Mouse (Mus musculus) kidney, embryonic 14.5 days (tissue): ENCODE results near the gene Ttll2. TPM values are rescaled to one million over a fixed set of nuclear protein-coding genes. Genes with fewer than 3 reads are reported as not detected.
"Not testable (repeated sequence)": the region's sequence is repeated elsewhere in the genome, so short reads cannot be mapped to it uniquely, and the experiment has no call there.

Experiments
- ATAC-seq: fragments of 200-750 bp; cut with Nextera tagmentation; 2 replicates; pipeline ENCODE4 v1.8.0; 2017; ENCODE audit warnings: moderate number of reproducible peaks, mild to moderate bottlenecking, moderate TSS enrichment, moderate library complexity; ENCODE audit not compliant: low FRiP score, low TSS enrichment
- H3K27ac ChIP-seq: fragments of 300-500 bp; sonication (generic); 2 replicates; pipeline ENCODE4 v1.5.1; 2014; ENCODE audit warnings: low read depth, mild to moderate bottlenecking, low read length, moderate library complexity, mixed read lengths
- H3K27me3 ChIP-seq: fragments of 300-500 bp; sonication (generic); 2 replicates; pipeline ENCODE4 v1.6.1; 2014; ENCODE audit warnings: mild to moderate bottlenecking, low read length; ENCODE audit not compliant: control insufficient read depth, insufficient read depth
- H3K36me3 ChIP-seq: fragments of 300-500 bp; sonication (generic); 2 replicates; pipeline ENCODE4 v1.6.1; 2014; ENCODE audit warnings: low read length, mixed read lengths; ENCODE audit not compliant: control insufficient read depth, insufficient read depth
- H3K4me1 ChIP-seq: fragments of 300-500 bp; sonication (generic); 2 replicates; pipeline ENCODE4 v1.6.1; 2014; ENCODE audit warnings: low read length, mixed read lengths; ENCODE audit not compliant: control insufficient read depth, insufficient read depth
- H3K4me2 ChIP-seq: fragments of 300-500 bp; sonication (generic); replicated peaks from 2 replicates; pipeline ENCODE4 v1.6.1; 2014; ENCODE audit warnings: low read depth, mild to moderate bottlenecking, low read length
- H3K4me3 ChIP-seq: fragments of 300-500 bp; sonication (generic); 2 replicates; pipeline ENCODE4 v1.5.1; 2014; ENCODE audit warnings: mild to moderate bottlenecking, low read length
- H3K9ac ChIP-seq: fragments of 300-500 bp; sonication (generic); 2 replicates; pipeline ENCODE4 v1.6.1; 2014; ENCODE audit warnings: low read depth, mild to moderate bottlenecking, low read length, moderate library complexity
- H3K9me3 ChIP-seq: fragments of 300-500 bp; sonication (generic); 2 replicates; pipeline ENCODE4 v1.6.1; 2016; ENCODE audit warnings: low read length; ENCODE audit not compliant: control insufficient read depth
- WGBS: fragments of 180-500 bp; shearing (Covaris S2); extraction: QIAGEN DNeasy Blood & Tissue Kit; methylation state at CpG from one replicate; pipeline ENCODE4 v1.1.7; 2014; 5-methylcytosine and 5-hydroxymethylcytosine counted together
- polyA plus RNA-seq: library from polyadenylated mRNA; unstranded; fragments of >200 nt; fragmentation: Nextera tagmentation; extraction: Ambion mirVana; gene quantifications from 2 replicates; pipeline ENCODE4 v1.2.1, GENCODE M21; 2014

Ttll2 gene
- polyA plus RNA-seq, 1 experiment from 2014 or later, result not detected

GRCm38 (mm10) chr17:7388341-7388957 is 36.0 kb upstream of the Ttll2 start:
- not testable (repeated sequence) for ATAC-seq, H3K4me2 ChIP-seq, H3K27me3 ChIP-seq, H3K4me1 ChIP-seq, H3K4me3 ChIP-seq, H3K9me3 ChIP-seq, H3K27ac ChIP-seq, H3K9ac ChIP-seq, H3K36me3 ChIP-seq
- no CpG with 5 or more reads among the region's 2 CpGs for WGBS

GRCm38 (mm10) chr17:7386016-7386415 is 33.5 kb upstream of the Ttll2 start:
- not testable (repeated sequence) for H3K4me3 ChIP-seq, H3K27ac ChIP-seq, H3K36me3 ChIP-seq, H3K9me3 ChIP-seq, H3K4me2 ChIP-seq, H3K9ac ChIP-seq, H3K27me3 ChIP-seq, ATAC-seq, H3K4me1 ChIP-seq
- 79% methylated on average over 8 of the region's 8 CpGs for WGBS

- H3K27me3 ChIP-seq, H3K4me3 ChIP-seq, H3K9me3 ChIP-seq, H3K4me1 ChIP-seq, ATAC-seq, H3K27ac ChIP-seq, H3K36me3 ChIP-seq, H3K9ac ChIP-seq, H3K4me2 ChIP-seq: not testable (repeated sequence)
- 82% methylated on average over 3 of the region's 3 CpGs for WGBS
These were observed 32.9 kb upstream of the Ttll2 start, which contains the start of gene Unc93a2 for GRCm38 (mm10) chr17:7385364-7385763. Gene Unc93a2, minus strand, starts transcription at chr17:7385464.

- H3K9me3 ChIP-seq, H3K4me2 ChIP-seq, H3K36me3 ChIP-seq, H3K4me3 ChIP-seq, H3K9ac ChIP-seq, H3K27ac ChIP-seq, H3K27me3 ChIP-seq, H3K4me1 ChIP-seq: not testable (repeated sequence)
- 59% methylated on average over 7 of the region's 13 CpGs for WGBS
- 0 out of 2 replicates have a peak, but pooled peaks have one; percentile 2 for ATAC-seq
These were observed 31.0 kb upstream of the Ttll2 start for GRCm38 (mm10) chr17:7383167-7384143.

GRCm38 (mm10) chr17:7382711-7383110 is 30.2 kb upstream of the Ttll2 start:
- H3K4me2 ChIP-seq, H3K9me3 ChIP-seq, H3K27me3 ChIP-seq, H3K4me1 ChIP-seq, H3K36me3 ChIP-seq, H3K27ac ChIP-seq, H3K9ac ChIP-seq, H3K4me3 ChIP-seq: not testable (repeated sequence)
- WGBS, result 54% methylated on average over 1 of the region's 3 CpGs
- peak; percentile 53; the same call in 1 of the 2 replicates for ATAC-seq

- 23% methylated on average over 2 of the region's 3 CpGs for WGBS
- H3K4me3 ChIP-seq, H3K9ac ChIP-seq, H3K27me3 ChIP-seq, H3K4me1 ChIP-seq, ATAC-seq, H3K27ac ChIP-seq, H3K4me2 ChIP-seq, H3K9me3 ChIP-seq, H3K36me3 ChIP-seq: not testable (repeated sequence)
These were observed 25.4 kb upstream of the Ttll2 start for GRCm38 (mm10) chr17:7377907-7378306.

GRCm38 (mm10) chr17:7376951-7377700 is 24.6 kb upstream of the Ttll2 start:
- H3K9ac ChIP-seq, H3K27me3 ChIP-seq, H3K4me1 ChIP-seq, H3K36me3 ChIP-seq, H3K4me3 ChIP-seq, H3K4me2 ChIP-seq, H3K9me3 ChIP-seq, H3K27ac ChIP-seq: not testable (repeated sequence)
- WGBS, result 100% methylated on average over 1 of the region's 3 CpGs
- ATAC-seq, result peak; percentile 47; the same call in 1 of the 2 replicates

- H3K4me2 ChIP-seq, H3K4me1 ChIP-seq, H3K27me3 ChIP-seq, H3K9me3 ChIP-seq, ATAC-seq, H3K4me3 ChIP-seq, H3K27ac ChIP-seq, H3K36me3 ChIP-seq, H3K9ac ChIP-seq: not testable (repeated sequence)
- 83% methylated on average over 2 of the region's 5 CpGs for WGBS
These were observed 19.4 kb upstream of the Ttll2 start, which contains the start of gene Gm49630 for GRCm38 (mm10) chr17:7371879-7372278. Gene Gm49630, minus strand, starts transcription at chr17:7371979.
